Mouse (Mus musculus) c-Kit-positive CD71-positive TER-119-negative erythroid progenitor cells, embryonic 14.5 days (primary cell): ENCODE measurements at regions not wholly inside any gene's neighbourhood (a gene's known extent, or its start where the extent isn't known, plus 50 kb on each side); places are given as distances from the start of the nearest gene placed in this dataset.
"Not testable (repeated sequence)": the region's sequence is repeated elsewhere in the genome, so short reads cannot be mapped to it uniquely, and the experiment has no call there.

Source experiments
- DNase-seq: peaks from one replicate; pipeline ENCODE4 v3.0.0-alpha.2; 2013; ENCODE audit warnings: low read depth

- DNase-seq = no peak
Measured at GRCm38 (mm10) chr5:14309981-14310380, 204.7 kb upstream of the Pclo start.

- no peak for DNase-seq
Measured at GRCm38 (mm10) chr5:14311729-14312128, 203.0 kb upstream of the Pclo start.

GRCm38 (mm10) chr5:14320216-14320615 is 194.5 kb upstream of the Pclo start:
- DNase-seq = no peak

GRCm38 (mm10) chr5:14322000-14322399 is 192.7 kb upstream of the Pclo start:
- DNase-seq = no peak

GRCm38 (mm10) chr5:14360446-14360845 is 154.3 kb upstream of the Pclo start:
- DNase-seq = no peak

GRCm38 (mm10) chr5:14389184-14389890 is 125.4 kb upstream of the Pclo start:
- peak; percentile 6 for DNase-seq

- DNase-seq = no peak
Measured at GRCm38 (mm10) chr5:14391793-14392192, 122.9 kb upstream of the Pclo start.

- DNase-seq = not testable (repeated sequence)
Measured at GRCm38 (mm10) chr5:14403381-14403780, 111.3 kb upstream of the Pclo start.

GRCm38 (mm10) chr5:14404344-14404743 is 110.4 kb upstream of the Pclo start:
- no peak for DNase-seq

GRCm38 (mm10) chr5:14415234-14415862 is 99.4 kb upstream of the Pclo start:
- DNase-seq = no peak

- DNase-seq = no peak
Measured at GRCm38 (mm10) chr5:14453082-14453481, 61.6 kb upstream of the Pclo start.
